Mouse (Mus musculus): Measurements from ENCODE around the gene Snrk.

- TF ChIP-seq CTCF (IDR thresholded peaks at IDR 0.05 in 2 of 3, conservative IDR thresholded peaks at IDR 0.05 in 1 of 3; ENCODE audit: control insufficient read depth in 1 of 3, insufficient read depth in 1 of 3, low read depth in 2 of 3, low read length in 3 of 3, poor library complexity in 1 of 3, severe bottlenecking in 1 of 3) (no peak), EP300 (IDR thresholded peaks at IDR 0.05; ENCODE audit: low read depth in 1 of 2, low read length in 2 of 2) (no peak), CHD2 (IDR thresholded peaks at IDR 0.05; ENCODE audit: low read length) (no peak), KAT2A (conservative IDR thresholded peaks at IDR 0.05; ENCODE audit: low read depth, low read length) (no peak), ETS1 (IDR thresholded peaks at IDR 0.05; ENCODE audit: low read depth, low read length) (no peak), HCFC1 (IDR thresholded peaks at IDR 0.05; ENCODE audit: low read depth, low read length) (no peak), ZC3H11A (IDR thresholded peaks at IDR 0.05; ENCODE audit: low read depth, low read length) (no peak), MYC (IDR thresholded peaks at IDR 0.05; ENCODE audit: low read depth, low read length) (no peak), GATA1 (IDR thresholded peaks at IDR 0.05; ENCODE audit: low read depth, low read length) (no peak), POLR2A (IDR thresholded peaks at IDR 0.05; ENCODE audit: control insufficient read depth in 1 of 2, insufficient read depth in 1 of 2, low read depth in 1 of 2, low read length in 2 of 2, poor library complexity in 1 of 2) (no peak), POLR2AphosphoS2 (IDR thresholded peaks at IDR 0.05; ENCODE audit: low read length) (no peak)
Observed at GRCm38 (mm10) chr9:122083698-122084097, 33.4 kb upstream of the Snrk start.
